Mouse (Mus musculus): Measurements from ENCODE around the gene Rbks.

- TF ChIP-seq CTCF (IDR thresholded peaks at IDR 0.05) (no peak), EP300 (IDR thresholded peaks at IDR 0.05) (no peak)
Measured at GRCm38 (mm10) chr5:31620326-31620725, 77.1 kb downstream of the Rbks start.
